Comparison of ENCODE assay signal across 8 mouse cellular contexts in genomic region chr8:104443125-104443679, GRCm38 (mm10). TPM values are rescaled to one million over a fixed set of nuclear protein-coding genes. Genes with fewer than 3 reads are reported as not detected.
DNase-seq lines count a peak whose midpoint lies in the region; ATAC-seq lines count a peak whose summit lies in the region.

No protein-coding gene starts in this region.

- H3K9ac ChIP-seq in heart, embryonic 13.5 days = 0 out of 2 replicates have a peak overlapping the region, but pooled peaks have one; percentile 92
- no peak overlapping the region for H3K9ac ChIP-seq in hindbrain, embryonic 11.5 days (ENCODE audit: low read depth, low read length)
- H3K9ac ChIP-seq in midbrain, embryonic 13.5 days (replicated peaks) = no peak overlapping the region

- WGBS in heart, embryonic 13.5 days = 59% methylated on average over 7 of the region's 7 CpGs
- WGBS in hindbrain, embryonic 11.5 days = 62% methylated on average over 7 of the region's 7 CpGs
- WGBS in midbrain, embryonic 13.5 days = 60% methylated on average over 7 of the region's 7 CpGs

- no peak for DNase-seq in heart, adult 18-20 months
- DNase-seq in R1 (ENCODE audit: low read depth, low spot score) = peak; percentile 16
- no peak for DNase-seq in hindbrain, embryonic 11.5 days (ENCODE audit: low spot score)
- DNase-seq in adipocyte (ENCODE audit: low spot score) = no peak
- no peak for DNase-seq in thymus, postnatal 36 days
- DNase-seq in urinary bladder, postnatal 4 days (ENCODE audit: low spot score in 2 of 2) = no peak

- peak overlapping the region; percentile 95 for H3K4me2 ChIP-seq in heart, embryonic 13.5 days
- H3K4me2 ChIP-seq in hindbrain, embryonic 11.5 days (replicated peaks; ENCODE audit: low read depth, low read length) = no peak overlapping the region
- peak overlapping the region; percentile 94; the same call in 1 of the 2 replicates for H3K4me2 ChIP-seq in midbrain, embryonic 13.5 days (replicated peaks)

- no peaks in the 10 kb centered on the region for H3K27me3 ChIP-seq in heart, embryonic 13.5 days (replicated peaks)
- no peaks in the 10 kb centered on the region for H3K27me3 ChIP-seq in hindbrain, embryonic 11.5 days (ENCODE audit: control insufficient read depth, insufficient read depth, low read length)
- H3K27me3 ChIP-seq in midbrain, embryonic 13.5 days = no peaks in the 10 kb centered on the region

- H3K36me3 ChIP-seq in heart, embryonic 13.5 days = peaks cover 31% of the 10 kb centered on the region
- peaks cover 4% of the 10 kb centered on the region; the same call in 1 of the 2 replicates for H3K36me3 ChIP-seq in hindbrain, embryonic 11.5 days (ENCODE audit: control insufficient read depth, insufficient read depth, low read length)
- H3K36me3 ChIP-seq in midbrain, embryonic 13.5 days = peaks cover 27% of the 10 kb centered on the region

- H3K9me3 ChIP-seq in heart, embryonic 13.5 days = no peaks in the 10 kb centered on the region
- H3K9me3 ChIP-seq in hindbrain, embryonic 11.5 days (ENCODE audit: control insufficient read depth, low read length) = no peaks in the 10 kb centered on the region
- H3K9me3 ChIP-seq in midbrain, embryonic 13.5 days = no peaks in the 10 kb centered on the region

- no peak overlapping the region for H3K27ac ChIP-seq in heart, embryonic 13.5 days (replicated peaks)
- no peak overlapping the region for H3K27ac ChIP-seq in hindbrain, embryonic 11.5 days (ENCODE audit: low read depth, low read length)
- H3K27ac ChIP-seq in midbrain, embryonic 13.5 days = peak overlapping the region; percentile 90; the same call in 1 of the 2 replicates

- H3K4me3 ChIP-seq in heart, embryonic 13.5 days = peak overlapping the region; percentile 94
- H3K4me3 ChIP-seq in hindbrain, embryonic 11.5 days (ENCODE audit: low read depth, low read length) = peak overlapping the region; percentile 85
- H3K4me3 ChIP-seq in midbrain, embryonic 13.5 days (replicated peaks) = peak overlapping the region; percentile 98

- no peak for ATAC-seq in heart, embryonic 13.5 days (ENCODE audit: extremely low read depth, insufficient number of reproducible peaks, low FRiP score, low TSS enrichment)
- peak; percentile 62 for ATAC-seq in hindbrain, embryonic 11.5 days (ENCODE audit: low FRiP score)
- ATAC-seq in midbrain, embryonic 13.5 days = peak; percentile 46

- peaks cover 18% of the 10 kb centered on the region for H3K4me1 ChIP-seq in heart, embryonic 13.5 days
- no peaks in the 10 kb centered on the region for H3K4me1 ChIP-seq in hindbrain, embryonic 11.5 days (replicated peaks; ENCODE audit: control insufficient read depth, insufficient read depth, low read length)
- H3K4me1 ChIP-seq in midbrain, embryonic 13.5 days (replicated peaks) = peaks cover 25% of the 10 kb centered on the region

RNA-seq across cellular contexts. Expression of gene Dync1li2, which starts 0.4 kb away (rescaled TPM):
- polyA plus RNA-seq in heart, embryonic 13.5 days (2015; fragmentation: Nextera tagmentation; extraction: Ambion mirVana) = 45.0 and 51.1 TPM in 2 replicates
- 10 to 100 TPM; 89.0 to 94.5 TPM for total RNA-seq in heart, adult 18-20 months (2021)
- 95.4 and 96.4 TPM in 2 replicates for polyA plus RNA-seq in hindbrain, embryonic 11.5 days (2014; fragmentation: Nextera tagmentation; extraction: Ambion mirVana)
- polyA plus RNA-seq in midbrain, embryonic 13.5 days (2015; fragmentation: Nextera tagmentation; extraction: Ambion mirVana) = 120 and 124 TPM in 2 replicates

RNA-seq across cellular contexts. Expression of gene Cmtm4, which starts 47.6 kb away (rescaled TPM):
- polyA plus RNA-seq in heart, embryonic 13.5 days (2015; fragmentation: Nextera tagmentation; extraction: Ambion mirVana) = 1.2 and 1.6 TPM in 2 replicates
- 10 to 100 TPM; 11.3 to 12.8 TPM for total RNA-seq in heart, adult 18-20 months (2021)
- 2.7 and 3.8 TPM in 2 replicates for polyA plus RNA-seq in hindbrain, embryonic 11.5 days (2014; fragmentation: Nextera tagmentation; extraction: Ambion mirVana)
- 1.8 TPM in 2 replicates for polyA plus RNA-seq in midbrain, embryonic 13.5 days (2015; fragmentation: Nextera tagmentation; extraction: Ambion mirVana)
